Mouse (Mus musculus): ENCODE measurements around the gene Mgea5. TPM values are rescaled to one million over a fixed set of nuclear protein-coding genes. Genes with fewer than 3 reads are reported as not detected.

Gene Mgea5
- total and polyA plus RNA-seq, 3 experiments, result 66.4 to 69.8 (median 69.4) TPM

GRCm38 (mm10) chr19:45742984-45743575, 40.6 kb downstream of the Mgea5 start:
- Histone ChIP-seq H3K9ac (ENCODE audit: insufficient read depth, low read depth) (no peak overlapping the region), H3K9me3 (replicated peaks; ENCODE audit: low read length) (peaks cover 14% of the 10 kb centered on the region), H3K4me2 (ENCODE audit: insufficient read depth, low read depth, poor library complexity, severe bottlenecking) (no peak overlapping the region), H3K27me3 (replicated peaks) (peaks cover 10% of the 10 kb centered on the region), H3K4me3 (replicated peaks in 1 of 3; ENCODE audit: low read depth in 2 of 3, low read length in 2 of 3, poor library complexity in 1 of 3) (no peak overlapping the region), H3K27ac (ENCODE audit: insufficient read depth, low read depth) (no peak overlapping the region), H3K79me2 (replicated peaks; ENCODE audit: control insufficient read depth, extremely low read depth, insufficient read depth, poor library complexity, severe bottlenecking) (no peaks in the 10 kb centered on the region), H3K4me1 (ENCODE audit: control insufficient read depth in 1 of 2, insufficient read depth in 2 of 2) (peaks cover 2 to 17% of the 10 kb centered on the region in 2 experiments), H3K36me3 (replicated peaks in 1 of 2; ENCODE audit: control insufficient read depth in 1 of 2, insufficient read depth in 1 of 2, low read length in 1 of 2) (peaks cover 0 to 13% of the 10 kb centered on the region in 2 experiments)
- no peak for DNase-seq (ENCODE audit: extremely low read depth)
- dilution Hi-C loops (cut with MboI; ENCODE audit: extremely low pct_ligation_motif_present, extremely low pct_unique_long_range_greater_than_20kb, low sequenced_read_pairs) (no loop called here), in situ Hi-C loops (cut with MboI; ENCODE audit: low pct_ligation_motif_present, low pct_unique_long_range_greater_than_20kb, low sequenced_read_pairs) (loop anchor here (10.0 kb wide), 1 partner anchor 528 kb away; no protein-coding TSS in a partner anchor)
- TF ChIP-seq ZC3H11A (IDR thresholded peaks at IDR 0.05; ENCODE audit: low read depth, low read length), result no peak
- TF ChIP-seq POLR2AphosphoS2 (IDR thresholded peaks at IDR 0.05; ENCODE audit: low read depth, low read length), result no peak
- TF ChIP-seq E2F4 (IDR thresholded peaks at IDR 0.05; ENCODE audit: insufficient replicate concordance, low read depth, low read length), result no peak
- TF ChIP-seq JUND (conservative IDR thresholded peaks at IDR 0.05; ENCODE audit: low read depth, low read length), result no peak

GRCm38 (mm10) chr19:45742218-45742983, 41.2 kb downstream of the Mgea5 start, which contains the start of gene Fgf8:
Gene Fgf8, minus strand, starts transcription at chr19:45742915.
- in situ Hi-C loops (cut with MboI; ENCODE audit: low pct_ligation_motif_present, low pct_unique_long_range_greater_than_20kb, low sequenced_read_pairs), result loop anchor here (10.0 kb wide), 1 partner anchor 528 kb away; no protein-coding TSS in a partner anchor
- Histone ChIP-seq H3K9ac (ENCODE audit: insufficient read depth, low read depth) (no peak within 1 kb of the TSS), H3K4me2 (ENCODE audit: insufficient read depth, low read depth, poor library complexity, severe bottlenecking) (no peak within 1 kb of the TSS)

More at GRCm38 (mm10) chr19:45742218-45742983, 41.2 kb downstream of the Mgea5 start, which contains the start of gene Fgf8:
- dilution Hi-C loops (cut with MboI; ENCODE audit: extremely low pct_ligation_motif_present, extremely low pct_unique_long_range_greater_than_20kb, low sequenced_read_pairs), result no loop called here
- no peak for DNase-seq (ENCODE audit: extremely low read depth)
- H3K4me1 ChIP-seq (ENCODE audit: control insufficient read depth in 1 of 2, insufficient read depth in 2 of 2), result peaks cover 2 to 14% of the 10 kb centered on the region in 2 experiments
- peaks cover 12% of the 10 kb centered on the region for H3K27me3 ChIP-seq (replicated peaks)
- H3K4me3 ChIP-seq (replicated peaks in 1 of 3; ENCODE audit: low read depth in 2 of 3, low read length in 2 of 3, poor library complexity in 1 of 3), result no peak within 1 kb of the TSS
- H3K36me3 ChIP-seq (replicated peaks in 1 of 2; ENCODE audit: control insufficient read depth in 1 of 2, insufficient read depth in 1 of 2, low read length in 1 of 2), result peaks cover 0 to 11% of the 10 kb centered on the region in 2 experiments
- peaks cover 14% of the 10 kb centered on the region for H3K9me3 ChIP-seq (replicated peaks; ENCODE audit: low read length)
- H3K79me2 ChIP-seq (replicated peaks; ENCODE audit: control insufficient read depth, extremely low read depth, insufficient read depth, poor library complexity, severe bottlenecking), result no peaks in the 10 kb centered on the region
- TF ChIP-seq HCFC1 (IDR thresholded peaks at IDR 0.05; ENCODE audit: low read depth, low read length) (no peak), E2F4 (IDR thresholded peaks at IDR 0.05; ENCODE audit: insufficient replicate concordance, low read depth, low read length) (no peak), ETS1 (conservative IDR thresholded peaks at IDR 0.05; ENCODE audit: low read depth, low read length) (no peak), IRF4 (IDR thresholded peaks at IDR 0.05; ENCODE audit: low read depth, low read length) (no peak), RAD21 (IDR thresholded peaks at IDR 0.05; ENCODE audit: low read depth, low read length) (no peak), MEF2A (IDR thresholded peaks at IDR 0.05; ENCODE audit: borderline replicate concordance, low read depth, low read length) (no peak), NELFE (IDR thresholded peaks at IDR 0.05; ENCODE audit: low read depth, low read length) (no peak), TCF12 (IDR thresholded peaks at IDR 0.05; ENCODE audit: low read depth, low read length) (no peak), JUND (conservative IDR thresholded peaks at IDR 0.05; ENCODE audit: low read depth, low read length) (no peak), RCOR1 (conservative IDR thresholded peaks at IDR 0.05; ENCODE audit: low read depth, low read length) (no peak), ZC3H11A (IDR thresholded peaks at IDR 0.05; ENCODE audit: low read depth, low read length) (no peak), CHD2 (IDR thresholded peaks at IDR 0.05; ENCODE audit: low read length) (no peak), PAX5 (IDR thresholded peaks at IDR 0.05; ENCODE audit: low read length) (no peak), SIN3A (IDR thresholded peaks at IDR 0.05; ENCODE audit: low read length) (no peak), MAX (IDR thresholded peaks at IDR 0.05; ENCODE audit: low read length) (no peak), ZNF384 (IDR thresholded peaks at IDR 0.05; ENCODE audit: low read depth, low read length) (no peak), ZMIZ1 (IDR thresholded peaks at IDR 0.05; ENCODE audit: low read depth, low read length) (no peak), USF2 (conservative IDR thresholded peaks at IDR 0.05; ENCODE audit: low read depth, low read length) (no peak), GABPA (IDR thresholded peaks at IDR 0.05; ENCODE audit: insufficient replicate concordance, low read depth, low read length) (no peak)
- H3K27ac ChIP-seq (ENCODE audit: insufficient read depth, low read depth), result no peak within 1 kb of the TSS

Measured in CH12.LX (cell line).